Mouse (Mus musculus) MEL (cell line): ENCODE results near the gene Zfp383. TPM values are rescaled to one million over a fixed set of nuclear protein-coding genes. Genes with fewer than 3 reads are reported as not detected.

Experiments used
- DNase-seq: peaks from one replicate; pipeline ENCODE4 v3.0.0; 2011; ENCODE audit warnings: low read depth, low spot score
- H3K27ac ChIP-seq: 2 replicates; pipeline ENCODE4 v1.5.1; 2012; ENCODE audit warnings: low read depth, mild to moderate bottlenecking, control low read depth, low read length, moderate library complexity; ENCODE audit not compliant: control insufficient read depth
- H3K27me3 ChIP-seq, 2 experiments: fragments of 150-350 bp in 1 of 2; sonication (generic) in 1 of 2; 2 replicates each; pipeline ENCODE4 v1.6.1; 2012; ENCODE audit warnings: low read length in 2 of 2, mild to moderate bottlenecking in 2 of 2, improper control_type of control experiment in 1 of 2, moderate library complexity in 1 of 2; ENCODE audit not compliant: insufficient read depth in 2 of 2, control insufficient read depth in 1 of 2
- H3K36me3 ChIP-seq, 2 experiments: 2 replicates each; pipeline ENCODE4 v1.6.1; 2012 to 2014; ENCODE audit warnings: low read length in 2 of 2, improper control_type of control experiment in 1 of 2, inconsistent platforms in 1 of 2, mild to moderate bottlenecking in 1 of 2; ENCODE audit not compliant: insufficient read depth in 2 of 2, control insufficient read depth in 1 of 2
- H3K4me1 ChIP-seq, 2 experiments: fragments of 150-350 bp in 1 of 2; sonication (generic) in 1 of 2; 2 replicates each; pipeline ENCODE4 v1.6.1; 2012; ENCODE audit warnings: low read length in 2 of 2, improper control_type of control experiment in 1 of 2, mild to moderate bottlenecking in 1 of 2; ENCODE audit not compliant: insufficient read depth in 2 of 2, control insufficient read depth in 1 of 2
- H3K4me3 ChIP-seq, 2 experiments: fragments of 150-350 bp in 1 of 2; sonication (generic) in 1 of 2; 2 replicates each; pipeline ENCODE4 v1.5.1; 2012; ENCODE audit warnings: low read depth in 2 of 2, low read length in 2 of 2, mild to moderate bottlenecking in 2 of 2, moderate library complexity in 2 of 2, control low read depth in 1 of 2, improper control_type of control experiment in 1 of 2; ENCODE audit not compliant: control insufficient read depth in 1 of 2, insufficient read depth in 1 of 2
- H3K79me2 ChIP-seq: 2 replicates; pipeline ENCODE4 v1.6.1; 2012; ENCODE audit warnings: mild to moderate bottlenecking, low read length, moderate library complexity; ENCODE audit not compliant: control insufficient read depth, poor library complexity, insufficient read depth
- H3K9ac ChIP-seq: 2 replicates; pipeline ENCODE4 v1.6.1; 2012; ENCODE audit warnings: low read depth, mild to moderate bottlenecking, control low read depth, low read length, moderate library complexity; ENCODE audit not compliant: control insufficient read depth, poor library complexity, severe bottlenecking
- H3K9me3 ChIP-seq: fragments of 150-350 bp; sonication (generic); replicated peaks from 2 replicates; pipeline ENCODE4 v1.6.1; 2012; ENCODE audit warnings: mild to moderate bottlenecking, low read length, improper control_type of control experiment, moderate library complexity; ENCODE audit not compliant: insufficient read depth
- BHLHE40 ChIP-seq: IDR thresholded peaks from 2 replicates; pipeline ENCODE4 v1.6.1; 2012; ENCODE audit warnings: low read depth, mild to moderate bottlenecking, inconsistent platforms, low read length, improper control_type of control experiment, borderline replicate concordance
- CHD1 ChIP-seq: IDR thresholded peaks from 2 replicates; pipeline ENCODE4 v1.6.1; 2012; ENCODE audit warnings: low read depth, mild to moderate bottlenecking, inconsistent platforms, low read length, improper control_type of control experiment
- CHD2 ChIP-seq: IDR thresholded peaks from 2 replicates; pipeline ENCODE4 v1.6.1; 2011; ENCODE audit warnings: low read length, improper control_type of control experiment
- CTCF ChIP-seq, 3 experiments: IDR thresholded peaks in 2 of 3; conservative IDR thresholded peaks in 1 of 3; 2 replicates each; pipeline ENCODE4 v1.5.1; 2011 to 2012; ENCODE audit warnings: low read length in 3 of 3, low read depth in 2 of 3, mild to moderate bottlenecking in 2 of 3, improper control_type of control experiment in 1 of 3, inconsistent platforms in 1 of 3, mixed read lengths in 1 of 3, moderate library complexity in 1 of 3; ENCODE audit not compliant: control insufficient read depth in 1 of 3, insufficient read depth in 1 of 3, poor library complexity in 1 of 3, severe bottlenecking in 1 of 3
- E2F4 ChIP-seq: IDR thresholded peaks from 2 replicates; pipeline ENCODE4 v1.6.1; 2011; ENCODE audit warnings: low read depth, low read length, improper control_type of control experiment, borderline replicate concordance
- ELF1 ChIP-seq: IDR thresholded peaks from 2 replicates; pipeline ENCODE4 v1.6.1; 2014; ENCODE audit warnings: low read depth, mild to moderate bottlenecking, inconsistent platforms, low read length, improper control_type of control experiment, moderate library complexity
- ETS1 ChIP-seq: IDR thresholded peaks from 2 replicates; pipeline ENCODE4 v1.6.1; 2012; ENCODE audit warnings: low read depth, mild to moderate bottlenecking, inconsistent platforms, low read length, improper control_type of control experiment, moderate library complexity
- GABPA ChIP-seq: IDR thresholded peaks from 2 replicates; pipeline ENCODE4 v1.6.1; 2012; ENCODE audit warnings: low read depth, mild to moderate bottlenecking, inconsistent platforms, low read length, improper control_type of control experiment, moderate library complexity
- HCFC1 ChIP-seq: IDR thresholded peaks from 2 replicates; pipeline ENCODE4 v1.6.1; 2012; ENCODE audit warnings: low read depth, mild to moderate bottlenecking, inconsistent platforms, low read length, improper control_type of control experiment, moderate library complexity
- KAT2A ChIP-seq: conservative IDR thresholded peaks from 2 replicates; pipeline ENCODE4 v1.6.1; 2012; ENCODE audit warnings: low read depth, low read length, improper control_type of control experiment, inconsistent platforms
- MAFK ChIP-seq: IDR thresholded peaks from 2 replicates; pipeline ENCODE4 v1.6.1; 2011; ENCODE audit warnings: low read depth, mild to moderate bottlenecking, low read length, improper control_type of control experiment, borderline replicate concordance
- MAX ChIP-seq: IDR thresholded peaks from 2 replicates; pipeline ENCODE4 v1.6.1; 2011; ENCODE audit warnings: low read length, improper control_type of control experiment
- MAZ ChIP-seq: IDR thresholded peaks from 2 replicates; pipeline ENCODE4 v1.6.1; 2012; ENCODE audit warnings: low read depth, mild to moderate bottlenecking, inconsistent platforms, low read length, improper control_type of control experiment
- MEF2A ChIP-seq: IDR thresholded peaks from 2 replicates; pipeline ENCODE4 v1.6.1; 2014; ENCODE audit warnings: low read depth, mild to moderate bottlenecking, inconsistent platforms, low read length, improper control_type of control experiment; ENCODE audit not compliant: poor library complexity, insufficient replicate concordance, severe bottlenecking; ENCODE audit errors: extremely low read depth
- MXI1 ChIP-seq: IDR thresholded peaks from 2 replicates; pipeline ENCODE4 v1.6.1; 2011; ENCODE audit warnings: mild to moderate bottlenecking, low read depth, low read length, improper control_type of control experiment
- MYB ChIP-seq: IDR thresholded peaks from 2 replicates; pipeline ENCODE4 v1.6.1; 2011; ENCODE audit warnings: mild to moderate bottlenecking, low read depth, low read length, improper control_type of control experiment
- MYC ChIP-seq: IDR thresholded peaks from 2 replicates; pipeline ENCODE4 v1.6.1; 2011; ENCODE audit warnings: low read depth, mild to moderate bottlenecking, low read length, improper control_type of control experiment, moderate library complexity
- NELFE ChIP-seq: IDR thresholded peaks from 2 replicates; pipeline ENCODE4 v1.6.1; 2011; ENCODE audit warnings: low read depth, low read length, improper control_type of control experiment
- NRF1 ChIP-seq: IDR thresholded peaks from 2 replicates; pipeline ENCODE4 v1.6.1; 2014; ENCODE audit warnings: low read depth, mild to moderate bottlenecking, inconsistent platforms, low read length, improper control_type of control experiment, moderate library complexity; ENCODE audit not compliant: poor library complexity, insufficient read depth, severe bottlenecking
- POLR2A ChIP-seq, 2 experiments: IDR thresholded peaks; 2 replicates each; pipeline ENCODE4 v1.6.1; 2011 to 2012; ENCODE audit warnings: low read length in 2 of 2, mild to moderate bottlenecking in 2 of 2, control low read depth in 1 of 2, improper control_type of control experiment in 1 of 2, low read depth in 1 of 2, moderate library complexity in 1 of 2; ENCODE audit not compliant: control insufficient read depth in 1 of 2, insufficient read depth in 1 of 2, poor library complexity in 1 of 2
- POLR2AphosphoS2 ChIP-seq: IDR thresholded peaks from 2 replicates; pipeline ENCODE4 v1.6.1; 2011; ENCODE audit warnings: low read length, improper control_type of control experiment
- RAD21 ChIP-seq: IDR thresholded peaks from 2 replicates; pipeline ENCODE4 v1.6.1; 2011; ENCODE audit warnings: mild to moderate bottlenecking, low read depth, low read length, improper control_type of control experiment
- RCOR1 ChIP-seq: IDR thresholded peaks from 2 replicates; pipeline ENCODE4 v1.6.1; 2012; ENCODE audit warnings: low read depth, mild to moderate bottlenecking, inconsistent platforms, low read length, improper control_type of control experiment
- SIN3A ChIP-seq: IDR thresholded peaks from 2 replicates; pipeline ENCODE4 v1.6.1; 2012; ENCODE audit warnings: low read length, improper control_type of control experiment, inconsistent platforms
- TAL1 ChIP-seq: IDR thresholded peaks from 2 replicates; pipeline ENCODE4 v1.6.1; 2012; ENCODE audit warnings: mild to moderate bottlenecking, inconsistent platforms, low read length, moderate library complexity, mixed read lengths
- TBP ChIP-seq: IDR thresholded peaks from 2 replicates; pipeline ENCODE4 v1.8.0; 2011; ENCODE audit warnings: low read depth, low read length, improper control_type of control experiment
- TCF12 ChIP-seq: IDR thresholded peaks from 2 replicates; pipeline ENCODE4 v1.6.1; 2014; ENCODE audit warnings: low read depth, mild to moderate bottlenecking, inconsistent platforms, low read length, improper control_type of control experiment, moderate library complexity
- UBTF ChIP-seq: IDR thresholded peaks from 2 replicates; pipeline ENCODE4 v1.6.1; 2012; ENCODE audit warnings: low read depth, mild to moderate bottlenecking, inconsistent platforms, low read length, improper control_type of control experiment, moderate library complexity, borderline replicate concordance; ENCODE audit not compliant: insufficient read depth
- USF1 ChIP-seq: IDR thresholded peaks from 2 replicates; pipeline ENCODE4 v1.6.1; 2014; ENCODE audit warnings: low read depth, mild to moderate bottlenecking, inconsistent platforms, low read length, improper control_type of control experiment, moderate library complexity
- ZKSCAN1 ChIP-seq: IDR thresholded peaks from 2 replicates; pipeline ENCODE4 v1.6.1; 2012; ENCODE audit warnings: low read depth, mild to moderate bottlenecking, inconsistent platforms, low read length, improper control_type of control experiment, moderate library complexity
- ZMIZ1 ChIP-seq: IDR thresholded peaks from 2 replicates; pipeline ENCODE4 v1.6.1; 2012; ENCODE audit warnings: low read depth, mild to moderate bottlenecking, inconsistent platforms, low read length, improper control_type of control experiment, moderate library complexity
- ZNF384 ChIP-seq: IDR thresholded peaks from 2 replicates; pipeline ENCODE4 v1.6.1; 2012; ENCODE audit warnings: low read depth, mild to moderate bottlenecking, inconsistent platforms, low read length, improper control_type of control experiment
- polyA plus RNA-seq, 2 experiments: library from polyadenylated mRNA; stranded (reverse) in 1 of 2; unstranded in 1 of 2; fragments of >175 nt in 1 of 2; fragments of >200 nt in 1 of 2; gene quantifications; 2 replicates each; pipeline versions ENCODE4 v1.2.1 to v1.2.4; 2012; ENCODE audit warnings: low replicate concordance in 2 of 2, low read depth in 1 of 2; ENCODE audit not compliant: insufficient read length in 2 of 2, insufficient read depth in 1 of 2, missing spikeins in 1 of 2
- total RNA-seq: library from RNA; depleted of rRNA; stranded (reverse); fragments of 300-350 nt; gene quantifications from 2 replicates; pipeline ENCODE4 v1.2.3, GENCODE M21; 2012

Zfp383 gene
- total and polyA plus RNA-seq, 3 experiments = 0.89 to 1.4 TPM; not detected in 1

DNA sequence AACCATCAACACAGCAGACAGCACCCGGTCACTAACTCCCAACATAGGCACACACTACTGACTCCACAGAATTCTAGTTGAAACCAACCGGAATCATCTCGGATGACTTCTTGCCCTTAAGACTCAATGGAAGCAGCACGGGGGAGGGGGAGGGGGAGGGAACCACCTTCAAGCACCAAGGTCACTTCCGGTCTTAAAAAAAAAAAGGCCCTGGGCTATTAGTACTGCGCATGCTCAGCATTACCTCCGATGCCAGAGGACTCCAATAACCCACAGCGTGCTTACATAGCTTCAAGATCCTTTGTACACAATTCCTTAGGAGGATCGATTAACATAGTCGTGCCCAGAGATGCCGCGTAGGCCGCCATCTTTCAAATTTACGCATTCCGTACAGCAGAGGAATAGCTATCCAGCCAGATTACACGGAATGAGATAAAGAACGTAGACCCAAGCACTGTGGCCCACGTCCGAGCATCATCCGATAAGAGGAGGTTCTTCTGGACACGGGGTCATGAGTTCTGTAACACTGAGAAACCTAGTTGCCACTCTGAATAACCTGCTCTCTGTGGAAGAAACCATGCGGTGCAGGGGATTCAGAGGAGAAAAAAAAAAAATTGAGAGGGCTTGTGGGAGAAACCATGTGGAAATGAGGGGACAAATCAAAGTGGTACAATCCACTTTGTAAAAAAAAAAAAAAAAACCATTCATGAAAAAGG lies 1.9 kb upstream of the Zfp383 start, which contains the start of gene Zfp27:
Gene Zfp27, minus strand, starts transcription at position 607 of the 716 bp plus-strand sequence.
- H3K36me3 ChIP-seq = no peaks in the 10 kb centered on the region; a peak in 1 of 4 replicates

DNA sequence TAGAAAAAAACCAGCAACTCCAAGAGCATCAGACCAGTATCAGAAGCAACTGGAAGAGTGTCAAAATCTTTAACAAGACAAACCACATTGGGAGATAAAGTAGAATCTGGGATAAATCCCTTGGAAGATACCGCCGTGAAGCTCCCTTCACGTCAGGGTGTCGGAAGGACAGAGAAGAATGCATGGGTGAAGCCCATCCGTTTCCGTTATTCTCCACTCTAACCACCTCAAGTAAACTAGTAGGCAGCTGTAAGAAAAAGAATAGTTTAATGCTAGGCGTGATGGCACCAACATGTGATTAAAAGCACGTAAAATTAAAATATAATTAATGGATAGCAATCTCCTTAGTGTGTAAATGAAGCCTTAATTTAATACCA lies 1.4 kb upstream of the Zfp383 start:
- H3K9me3 ChIP-seq = no peaks in the 10 kb centered on the region
- H3K27ac ChIP-seq = peak overlapping the region; percentile 89
- H3K79me2 ChIP-seq = no peaks in the 10 kb centered on the region
- peaks cover 0 to 5% of the 10 kb centered on the region in 2 experiments; a peak in 1 of 4 replicates for H3K4me1 ChIP-seq
- H3K27me3 ChIP-seq = no peaks in the 10 kb centered on the region
- peak overlapping the region; percentile 74 to 90 for H3K4me3 ChIP-seq
- DNase-seq = no peak
- TF ChIP-seq RCOR1 = peak; percentile 65
- TF ChIP-seq POLR2AphosphoS2 = no peak
- no peak for TF ChIP-seq TBP
- no peak for TF ChIP-seq HCFC1
- H3K36me3 ChIP-seq = no peaks in the 10 kb centered on the region; a peak in 1 of 4 replicates
- peak overlapping the region; percentile 70 for H3K9ac ChIP-seq

More for the DNA sequence above, 1.9 kb upstream of the Zfp383 start, which contains the start of gene Zfp27:
- TF ChIP-seq POLR2A (IDR thresholded peaks at IDR 0.05; ENCODE audit: control insufficient read depth in 1 of 2, insufficient read depth in 1 of 2, low read depth in 1 of 2, low read length in 2 of 2, poor library complexity in 1 of 2) (peak in 1 of 2 experiments; percentile 57; a peak in 2 of 4 replicates), TCF12 (no peak), RAD21 (no peak), ZNF384 (peak; percentile 94), HCFC1 (peak; percentile 71), UBTF (no peak), ETS1 (0 out of 2 replicates have a peak, but pooled peaks have one; percentile 20), NRF1 (peak; percentile 63), KAT2A (no peak), MEF2A (no peak), E2F4 (no peak), MAZ (no peak), ZMIZ1 (0 out of 2 replicates have a peak, but pooled peaks have one; percentile 25), CHD2 (no peak), MXI1 (peak; percentile 56; the same call in 1 of the 2 replicates), SIN3A (peak; percentile 84), ELF1 (no peak), GABPA (no peak), MAX (peak; percentile 13), MAFK (no peak), TAL1 (no peak), CTCF (IDR thresholded peaks at IDR 0.05 in 2 of 3, conservative IDR thresholded peaks at IDR 0.05 in 1 of 3; ENCODE audit: control insufficient read depth in 1 of 3, insufficient read depth in 1 of 3, low read depth in 2 of 3, low read length in 3 of 3, poor library complexity in 1 of 3, severe bottlenecking in 1 of 3) (no peak), MYB (no peak), CHD1 (peak; percentile 98), MYC (peak; percentile 78), RCOR1 (no peak), NELFE (peak; percentile 53), POLR2AphosphoS2 (peak; percentile 54; the same call in 1 of the 2 replicates), ZKSCAN1 (peak; percentile 29; the same call in 1 of the 2 replicates), TBP (0 out of 2 replicates have a peak, but pooled peaks have one; percentile 37), BHLHE40 (0 out of 2 replicates have a peak, but pooled peaks have one; percentile 34), USF1 (0 out of 2 replicates have a peak, but pooled peaks have one; percentile 10)
- Histone ChIP-seq H3K9me3 (no peaks in the 10 kb centered on the region), H3K27me3 (no peaks in the 10 kb centered on the region), H3K79me2 (no peaks in the 10 kb centered on the region), H3K27ac (peak within 1 kb of the TSS; percentile 89), H3K4me1 (peaks cover 0 to 5% of the 10 kb centered on the region in 2 experiments; a peak in 1 of 4 replicates), H3K4me3 (peak within 1 kb of the TSS; percentile 74 to 90), H3K9ac (peak within 1 kb of the TSS; percentile 70)
- DNase-seq = peak; percentile 84
